ENCODE assay signal across 8 mouse cellular contexts in the genomic region with DNA sequence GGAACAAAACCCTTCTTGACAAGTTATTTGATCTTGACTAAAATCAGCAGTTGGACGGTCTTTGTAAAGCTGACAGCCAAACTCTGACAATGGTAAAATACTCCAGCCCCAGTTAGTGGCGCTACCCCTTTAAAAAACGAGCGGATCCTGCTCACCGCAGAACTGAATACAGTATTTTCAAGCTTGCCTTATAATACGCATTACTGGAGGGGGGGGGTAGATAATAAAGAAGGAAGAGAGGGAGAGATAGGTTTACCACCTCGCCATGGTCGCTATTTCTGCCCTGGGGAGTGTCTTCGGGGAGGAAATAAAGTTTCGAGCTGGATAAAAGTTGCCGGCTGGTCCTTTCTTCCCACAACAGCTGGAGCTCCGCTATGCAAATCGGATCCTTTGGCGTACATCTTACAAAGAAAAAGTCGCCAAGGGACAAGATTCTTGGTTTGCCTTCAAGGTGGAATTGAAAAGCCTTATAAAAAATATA. TPM values are rescaled to one million over a fixed set of nuclear protein-coding genes. Genes with fewer than 3 reads are reported as not detected.
DNase-seq lines count a peak whose midpoint lies in the region; ATAC-seq and TF ChIP-seq lines count a peak whose summit lies in the region.

No protein-coding gene starts in this region.

- under 1% methylated on average over 15 of the region's 15 CpGs for WGBS in cerebellum, adult 2 months
- WGBS in bone marrow, adult 2 months, result 0% methylated on average over 15 of the region's 15 CpGs
- 0% methylated on average over 15 of the region's 15 CpGs for WGBS in forebrain, embryonic 16.5 days
- WGBS in hindbrain, embryonic 12.5 days, result 0% methylated on average over 15 of the region's 15 CpGs
- WGBS in limb, embryonic 10.5 days, result 0% methylated on average over 15 of the region's 15 CpGs
- WGBS in small intestine, adult 2 months, result under 1% methylated on average over 15 of the region's 15 CpGs

- peak; percentile 57 to 64 for DNase-seq in cerebellum, adult 2 months
- DNase-seq in cerebellum, postnatal 4 days (ENCODE audit: low spot score in 2 of 2), result no peak
- DNase-seq in limb, embryonic 10.5 days (ENCODE audit: low spot score), result peak; percentile 60
- DNase-seq in mesoderm, embryonic 11.5 days (ENCODE audit: low read depth, low spot score), result peak; percentile 56

- H3K9me3 ChIP-seq in forebrain, embryonic 16.5 days (ENCODE audit: control insufficient read depth, low read length), result no peaks in the 10 kb centered on the region
- no peaks in the 10 kb centered on the region for H3K9me3 ChIP-seq in hindbrain, embryonic 12.5 days (replicated peaks)
- no peaks in the 10 kb centered on the region for H3K9me3 ChIP-seq in limb, embryonic 10.5 days (replicated peaks)

- ATAC-seq in forebrain, embryonic 16.5 days, result no peak
- ATAC-seq in hindbrain, embryonic 12.5 days (ENCODE audit: low FRiP score), result no peak

- peak overlapping the region; percentile 97 for H3K4me2 ChIP-seq in forebrain, embryonic 16.5 days (ENCODE audit: low read length)
- peak overlapping the region; percentile 85 for H3K4me2 ChIP-seq in hindbrain, embryonic 12.5 days (replicated peaks)

- peak overlapping the region; percentile 72 for H3K27ac ChIP-seq in cerebellum, adult 2 months (ENCODE audit: insufficient read depth, low read length)
- peak overlapping the region; percentile 84 for H3K27ac ChIP-seq in bone marrow, adult 2 months (ENCODE audit: control insufficient read depth, insufficient read depth, low read depth, low read length, poor library complexity)
- H3K27ac ChIP-seq in forebrain, embryonic 16.5 days (ENCODE audit: low read length), result peak overlapping the region; percentile 34
- peak overlapping the region; percentile 60 for H3K27ac ChIP-seq in hindbrain, embryonic 12.5 days
- peak overlapping the region; percentile 91 for H3K27ac ChIP-seq in limb, embryonic 10.5 days
- peak overlapping the region; percentile 94 for H3K27ac ChIP-seq in small intestine, adult 2 months (ENCODE audit: insufficient read depth, low read depth, low read length)

- no peak for TF ChIP-seq CTCF in cerebellum, adult 2 months (IDR thresholded peaks at IDR 0.05; ENCODE audit: borderline replicate concordance, insufficient read depth, low read depth, low read length)
- TF ChIP-seq CTCF in bone marrow, adult 2 months (IDR thresholded peaks at IDR 0.05; ENCODE audit: control insufficient read depth, insufficient read depth, low read length), result no peak
- TF ChIP-seq CTCF in small intestine, adult 2 months (IDR thresholded peaks at IDR 0.05; ENCODE audit: extremely low read depth, insufficient read length, insufficient replicate concordance, low read depth, low read length), result no peak

- no peaks in the 10 kb centered on the region for H3K27me3 ChIP-seq in cerebellum, adult 2 months (ENCODE audit: control insufficient read depth, insufficient read depth, low read length)
- H3K27me3 ChIP-seq in forebrain, embryonic 16.5 days (replicated peaks; ENCODE audit: control insufficient read depth, insufficient read depth, low read length), result no peaks in the 10 kb centered on the region
- no peaks in the 10 kb centered on the region for H3K27me3 ChIP-seq in hindbrain, embryonic 12.5 days
- H3K27me3 ChIP-seq in limb, embryonic 10.5 days (ENCODE audit: low read depth, poor library complexity, severe bottlenecking), result no peaks in the 10 kb centered on the region
- no peaks in the 10 kb centered on the region for H3K27me3 ChIP-seq in small intestine, adult 2 months (ENCODE audit: control insufficient read depth, insufficient read depth, low read length)

- H3K9ac ChIP-seq in forebrain, embryonic 16.5 days (replicated peaks; ENCODE audit: low read depth, low read length), result peak overlapping the region; percentile 33
- peak overlapping the region; percentile 55 for H3K9ac ChIP-seq in hindbrain, embryonic 12.5 days

- H3K4me3 ChIP-seq in cerebellum, adult 2 months (replicated peaks; ENCODE audit: insufficient read depth, low read depth, low read length), result peak overlapping the region; percentile 97
- H3K4me3 ChIP-seq in bone marrow, adult 2 months (replicated peaks; ENCODE audit: control insufficient read depth, low read depth, low read length), result peak overlapping the region; percentile 85
- peak overlapping the region; percentile 74 for H3K4me3 ChIP-seq in forebrain, embryonic 16.5 days (replicated peaks; ENCODE audit: low read length)
- H3K4me3 ChIP-seq in hindbrain, embryonic 12.5 days, result peak overlapping the region; percentile 56
- peak overlapping the region; percentile 74 for H3K4me3 ChIP-seq in limb, embryonic 10.5 days
- H3K4me3 ChIP-seq in small intestine, adult 2 months (ENCODE audit: low read depth, low read length), result peak overlapping the region; percentile 68

- no peak for TF ChIP-seq POLR2A in cerebellum, adult 2 months (IDR thresholded peaks at IDR 0.05; ENCODE audit: borderline replicate concordance, insufficient read depth, low read length)
- no peak for TF ChIP-seq POLR2A in bone marrow, adult 2 months (IDR thresholded peaks at IDR 0.05; ENCODE audit: borderline replicate concordance, control insufficient read depth, low read depth, low read length)
- TF ChIP-seq POLR2A in small intestine, adult 2 months (IDR thresholded peaks at IDR 0.05; ENCODE audit: low read depth, low read length), result no peak; the same call in 1 of the 2 replicates

- no peaks in the 10 kb centered on the region for H3K36me3 ChIP-seq in forebrain, embryonic 16.5 days (ENCODE audit: control insufficient read depth, insufficient read depth)
- H3K36me3 ChIP-seq in hindbrain, embryonic 12.5 days, result 0 out of 2 replicates have a peak, but pooled peaks cover 2% of the 10 kb centered on the region
- H3K36me3 ChIP-seq in limb, embryonic 10.5 days, result peaks cover 18% of the 10 kb centered on the region
- H3K36me3 ChIP-seq in small intestine, adult 2 months (ENCODE audit: control insufficient read depth, insufficient read depth, low read length), result no peaks in the 10 kb centered on the region

- no peaks in the 10 kb centered on the region for H3K4me1 ChIP-seq in cerebellum, adult 2 months (ENCODE audit: control insufficient read depth, insufficient read depth, low read length)
- no peaks in the 10 kb centered on the region; the same call in 1 of the 2 replicates for H3K4me1 ChIP-seq in bone marrow, adult 2 months (ENCODE audit: control insufficient read depth, insufficient read depth, low read length)
- H3K4me1 ChIP-seq in forebrain, embryonic 16.5 days (replicated peaks; ENCODE audit: control insufficient read depth, insufficient read depth, low read length), result peaks cover 20% of the 10 kb centered on the region
- H3K4me1 ChIP-seq in hindbrain, embryonic 12.5 days, result peaks cover 30% of the 10 kb centered on the region
- peaks cover 48% of the 10 kb centered on the region for H3K4me1 ChIP-seq in limb, embryonic 10.5 days
- H3K4me1 ChIP-seq in small intestine, adult 2 months (ENCODE audit: control insufficient read depth, insufficient read depth, insufficient read length, low read length), result no peaks in the 10 kb centered on the region

RNA-seq across cellular contexts. Expression of a gene that starts 0.8 kb away (rescaled TPM):
- polyA plus RNA-seq in cerebellum, adult 2 months (2012; rRNA removed), result 10.2 and 10.9 TPM in 2 replicates
- 2.7 and 14.3 TPM in 2 replicates for polyA plus RNA-seq in bone marrow, adult 2 months (2011; ENCODE audit: insufficient read depth, insufficient read length, low replicate concordance, missing spikeins)
- polyA plus RNA-seq in forebrain, embryonic 16.5 days (2015; fragmentation: Nextera tagmentation; extraction: Ambion mirVana), result 14.4 and 14.7 TPM in 2 replicates
- polyA plus RNA-seq in hindbrain, embryonic 12.5 days (2016; fragmentation: Nextera tagmentation; extraction: Ambion mirVana), result 27.8 and 28.2 TPM in 2 replicates
- polyA plus RNA-seq in limb, embryonic 10.5 days (2016; fragmentation: Nextera tagmentation; extraction: Ambion mirVana), result 21.7 and 32.9 TPM in 2 replicates
- polyA plus RNA-seq in small intestine, adult 2 months (2012; rRNA removed), result 1.4 and 3.3 TPM in 2 replicates

Comparison
In these comparisons a context has a peak if more than half of its experiments do, and no peak if none do; other contexts are left out.
1. DNase-seq: peak in cerebellum, adult 2 months (2 of 2), limb, embryonic 10.5 days (single experiment) and mesoderm, embryonic 11.5 days (single experiment); none in cerebellum, postnatal 4 days (0 of 2).
2. H3K27ac ChIP-seq: peak in every context shown above with its lines; median percentile 94 in small intestine, adult 2 months; 91 in limb, embryonic 10.5 days; 84 in bone marrow, adult 2 months; 72 in cerebellum, adult 2 months; 60 in hindbrain, embryonic 12.5 days; 34 in forebrain, embryonic 16.5 days.
3. Peak in every context shown above with its lines, with median percentiles within 50 percentile points of each other: H3K4me3 ChIP-seq.